Mouse (Mus musculus): ENCODE measurements around the gene Rufy3.

- TF ChIP-seq CTCF (IDR thresholded peaks at IDR 0.05; ENCODE audit: borderline replicate concordance, control insufficient read depth, extremely low read depth, insufficient read depth, low read length, poor library complexity) (no peak), POLR2A (IDR thresholded peaks at IDR 0.05; ENCODE audit: control insufficient read depth, extremely low read depth, insufficient read depth, low read length, poor library complexity) (no peak)
These were observed 30.1 kb upstream of the Rufy3 start for GRCm38 (mm10) chr5:88534697-88535096.
